Mouse (Mus musculus) ES-E14 (cell line): ENCODE measurements around the gene Lamb3. TPM values are rescaled to one million over a fixed set of nuclear protein-coding genes. Genes with fewer than 3 reads are reported as not detected.

Experiments
- DNase-seq: peaks from one replicate; pipeline ENCODE4 v3.0.0-alpha.2; 2013; ENCODE audit warnings: low read depth, low spot score
- H3K27ac ChIP-seq: 2 replicates; pipeline ENCODE4 v1.5.1; 2012; ENCODE audit warnings: low read depth, mild to moderate bottlenecking, low read length, moderate library complexity, mixed read lengths; ENCODE audit not compliant: poor library complexity, insufficient read depth, severe bottlenecking
- H3K36me3 ChIP-seq: 2 replicates; pipeline ENCODE4 v1.6.1; 2012; ENCODE audit warnings: mild to moderate bottlenecking, low read length, moderate library complexity, mixed read lengths; ENCODE audit not compliant: control insufficient read depth, poor library complexity, insufficient read depth, severe bottlenecking
- H3K4me1 ChIP-seq, 2 experiments: fragments of 150-350 bp in 1 of 2; sonication (generic) in 1 of 2; 2 replicates each; pipeline ENCODE4 v1.6.1; 2012; ENCODE audit warnings: low read length in 2 of 2, mild to moderate bottlenecking in 1 of 2, mixed read lengths in 1 of 2; ENCODE audit not compliant: control insufficient read depth in 2 of 2, insufficient read depth in 2 of 2, poor library complexity in 1 of 2
- H3K4me3 ChIP-seq, 2 experiments: fragments of 150-350 bp in 1 of 2; sonication (generic) in 1 of 2; 2 replicates each; pipeline ENCODE4 v1.5.1; 2012; ENCODE audit warnings: low read length in 2 of 2, low read depth in 1 of 2, mild to moderate bottlenecking in 1 of 2, mixed read lengths in 1 of 2; ENCODE audit not compliant: insufficient read depth in 1 of 2, poor library complexity in 1 of 2, severe bottlenecking in 1 of 2
- H3K9ac ChIP-seq: 2 replicates; pipeline ENCODE4 v1.6.1; 2012; ENCODE audit warnings: low read depth, mild to moderate bottlenecking, low read length, mixed read lengths; ENCODE audit not compliant: poor library complexity, insufficient read depth, severe bottlenecking
- H3K9me3 ChIP-seq: fragments of 150-350 bp; sonication (generic); 2 replicates; pipeline ENCODE4 v1.6.1; 2012; ENCODE audit warnings: low read depth, mild to moderate bottlenecking, low read length; ENCODE audit not compliant: control insufficient read depth, insufficient read depth
- CHD2 ChIP-seq: IDR thresholded peaks from 2 replicates; pipeline ENCODE4 v1.6.1; 2014; ENCODE audit warnings: mild to moderate bottlenecking, low read depth, low read length, inconsistent platforms
- HCFC1 ChIP-seq: IDR thresholded peaks from 2 replicates; pipeline ENCODE4 v1.6.1; 2012; ENCODE audit warnings: low read length, inconsistent platforms, borderline replicate concordance; ENCODE audit not compliant: insufficient read depth
- MAFK ChIP-seq: IDR thresholded peaks from 2 replicates; pipeline ENCODE4 v1.6.1; 2014; ENCODE audit warnings: mild to moderate bottlenecking, low read depth, low read length, inconsistent platforms; ENCODE audit not compliant: insufficient read depth
- ZC3H11A ChIP-seq: IDR thresholded peaks from 2 replicates; pipeline ENCODE4 v1.6.1; 2012; ENCODE audit warnings: low read depth, mild to moderate bottlenecking, inconsistent platforms, low read length, borderline replicate concordance
- ZNF384 ChIP-seq: IDR thresholded peaks from 2 replicates; pipeline ENCODE4 v1.6.1; 2012; ENCODE audit warnings: low read depth, low read length, inconsistent platforms
- in situ Hi-C, 2 experiments: fragments of 600-800 bp; cut with MboI; formaldehyde crosslinking; loops; one replicate each; pipeline ENCODE4 v1.15.1; 2025; ENCODE audit warnings: low sequenced_read_pairs in 2 of 2, inconsistent platforms in 1 of 2; ENCODE audit not compliant: unreplicated experiment in 2 of 2
- total RNA-seq: library from RNA; depleted of rRNA; stranded (reverse); fragments of 300-350 nt; gene quantifications from 2 replicates; pipeline ENCODE4 v1.2.3, GENCODE M21; 2012

Gene Lamb3
- total RNA-seq, 1 experiment, result 2.9 TPM

DNA sequence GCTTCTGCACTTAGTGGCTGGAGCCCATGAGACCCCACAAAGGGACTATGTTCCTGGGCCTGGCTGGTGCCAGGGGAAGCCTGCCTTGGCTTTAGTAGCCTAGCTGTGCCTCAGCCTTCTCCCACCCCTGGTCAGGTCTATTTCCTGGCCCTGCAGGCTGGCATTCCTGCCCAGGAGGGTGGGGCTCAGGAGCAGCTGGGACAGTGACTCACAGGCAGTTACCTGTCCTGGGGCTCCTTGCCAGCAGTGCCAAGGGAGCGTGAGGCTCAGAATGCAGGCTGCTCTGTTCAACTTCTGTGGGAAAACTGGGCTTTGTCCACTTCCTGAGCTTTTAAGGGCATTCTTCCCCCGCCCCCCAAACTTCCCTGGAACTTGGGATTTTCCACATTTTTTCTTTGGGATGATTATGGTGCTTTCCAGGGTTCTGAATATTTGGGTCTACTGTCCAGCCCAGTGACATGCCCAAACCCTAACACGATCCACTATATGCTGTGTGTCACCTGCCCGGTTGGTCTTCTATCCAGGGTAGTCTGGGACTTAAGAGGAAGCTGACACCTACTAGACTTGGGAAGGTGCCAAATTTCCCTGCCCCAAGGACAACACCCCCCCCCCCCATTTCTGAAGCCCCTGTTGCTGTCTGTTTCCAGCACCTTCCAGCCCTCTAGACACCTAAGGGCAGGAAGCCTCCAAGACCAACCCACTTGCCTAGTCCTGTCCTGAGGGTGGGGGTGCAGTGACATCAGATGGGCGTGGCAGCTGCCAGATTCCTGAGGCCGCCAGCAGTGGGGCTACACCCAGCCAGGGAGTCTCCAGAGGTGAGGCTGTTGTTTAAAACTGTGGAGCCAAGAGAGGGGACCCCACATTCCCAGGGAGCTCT lies 94.0 kb downstream of the Lamb3 start:
- H3K4me3 ChIP-seq, result peak overlapping the region in 1 of 2 experiments; percentile 12; a peak in 1 of 4 replicates
- H3K4me1 ChIP-seq, result peaks cover 0 to 9% of the 10 kb centered on the region in 2 experiments; a peak in 2 of 4 replicates
- H3K36me3 ChIP-seq, result no peaks in the 10 kb centered on the region
- H3K9me3 ChIP-seq, result no peaks in the 10 kb centered on the region
- H3K9ac ChIP-seq, result no peak overlapping the region
- DNase-seq, result no peak
- no peak overlapping the region for H3K27ac ChIP-seq
- in situ Hi-C loops, result no loop called here
- no peak for TF ChIP-seq ZC3H11A
- no peak for TF ChIP-seq MAFK
- TF ChIP-seq CHD2, result no peak
- TF ChIP-seq ZNF384, result no peak
- TF ChIP-seq HCFC1, result no peak

DNA sequence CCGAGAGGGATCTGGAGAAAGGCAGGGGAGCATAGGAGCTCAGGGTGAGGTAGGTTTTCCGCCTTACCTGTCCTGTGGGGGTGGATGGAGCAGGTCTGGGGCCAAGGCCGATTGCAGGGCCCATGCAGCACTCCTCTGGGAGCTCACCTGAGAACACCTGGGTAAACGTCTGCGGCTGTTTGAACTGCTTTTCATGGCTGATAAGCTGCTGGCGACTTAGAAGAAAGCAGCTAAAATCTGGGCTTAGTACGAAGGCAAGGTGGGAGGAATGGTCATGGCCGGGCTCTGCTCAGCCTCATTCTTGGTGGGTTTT lies 94.5 kb downstream of the Lamb3 start:
- Histone ChIP-seq H3K9me3 (no peaks in the 10 kb centered on the region), H3K27ac (no peak overlapping the region), H3K4me3 (peak overlapping the region in 1 of 2 experiments; percentile 12; a peak in 1 of 4 replicates), H3K4me1 (peaks cover 0 to 9% of the 10 kb centered on the region in 2 experiments; a peak in 2 of 4 replicates), H3K9ac (no peak overlapping the region), H3K36me3 (no peaks in the 10 kb centered on the region)
- TF ChIP-seq HCFC1, result no peak
- no peak for TF ChIP-seq ZNF384
- TF ChIP-seq MAFK, result no peak
- no peak for TF ChIP-seq CHD2
- TF ChIP-seq ZC3H11A, result no peak
- no peak for DNase-seq
- in situ Hi-C loops, result no loop called here

DNA sequence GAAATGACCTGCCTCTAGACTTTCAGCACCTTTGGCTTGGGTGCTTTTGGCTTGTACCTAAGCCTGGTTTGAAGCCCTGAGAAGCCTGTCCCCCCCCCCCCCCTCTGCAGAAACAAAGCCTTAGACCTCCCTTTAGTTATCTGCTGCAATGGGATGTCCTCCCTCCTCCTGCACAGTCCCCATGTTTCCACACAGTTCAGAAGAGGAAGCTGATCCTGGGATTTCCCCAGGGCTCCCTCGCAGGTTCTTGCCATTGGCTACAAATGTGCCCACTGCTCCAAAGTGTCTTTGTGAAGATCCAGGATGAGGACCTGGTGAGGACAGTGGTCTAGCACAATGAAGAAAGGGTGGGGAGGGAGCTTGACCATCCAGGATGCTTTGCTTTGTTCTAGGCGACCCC lies 95.6 kb downstream of the Lamb3 start:
- H3K9me3 ChIP-seq, result no peaks in the 10 kb centered on the region
- no peak overlapping the region for H3K27ac ChIP-seq
- H3K36me3 ChIP-seq, result no peaks in the 10 kb centered on the region
- no peak overlapping the region for H3K9ac ChIP-seq
- no peak for TF ChIP-seq MAFK
- no peak for TF ChIP-seq ZC3H11A
- TF ChIP-seq HCFC1, result no peak
- TF ChIP-seq CHD2, result no peak
- TF ChIP-seq ZNF384, result no peak
- in situ Hi-C loops, result no loop called here
- H3K4me3 ChIP-seq, result no peak overlapping the region
- H3K4me1 ChIP-seq, result peaks cover 0 to 9% of the 10 kb centered on the region in 2 experiments; a peak in 2 of 4 replicates
- no peak for DNase-seq

DNA sequence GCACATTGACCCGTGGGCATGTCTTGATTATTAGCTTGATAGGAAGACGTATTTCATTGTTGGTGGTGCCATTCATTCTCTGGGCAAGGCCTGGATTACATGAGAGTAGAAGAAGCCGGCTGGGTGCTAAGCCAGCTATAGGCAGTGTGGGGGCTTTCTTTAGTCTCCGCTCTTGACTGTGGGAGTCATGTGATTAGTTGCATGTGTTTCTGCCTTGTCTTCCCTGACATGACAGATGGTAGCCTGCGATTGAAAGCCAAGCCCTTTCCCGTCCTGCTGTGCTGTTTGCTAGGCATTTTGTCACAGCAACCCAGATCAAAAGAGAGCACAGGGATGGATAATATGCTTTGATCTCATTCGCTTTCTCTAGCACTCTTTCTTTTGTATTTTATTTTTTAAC lies 97.9 kb downstream of the Lamb3 start:
- H3K4me3 ChIP-seq, result no peak overlapping the region
- no peaks in the 10 kb centered on the region for H3K36me3 ChIP-seq
- H3K9me3 ChIP-seq, result no peaks in the 10 kb centered on the region
- TF ChIP-seq CHD2, result no peak
- no peak for TF ChIP-seq MAFK
- TF ChIP-seq HCFC1, result no peak
- DNase-seq, result no peak
- H3K9ac ChIP-seq, result no peak overlapping the region
- H3K27ac ChIP-seq, result no peak overlapping the region
- peaks cover 0 to 9% of the 10 kb centered on the region in 2 experiments; a peak in 2 of 4 replicates for H3K4me1 ChIP-seq
- in situ Hi-C loops, result no loop called here
